Mouse (Mus musculus) ovary, adult 2 months (tissue): Measurements from ENCODE around the gene 3110018I06Rik. TPM values are rescaled to one million over a fixed set of nuclear protein-coding genes. Genes with fewer than 3 reads are reported as not detected.

ENCODE experiments used
- polyA plus RNA-seq: library from polyadenylated mRNA; depleted of rRNA; stranded (reverse); fragments of >200 nt; gene quantifications from 2 replicates; pipeline ENCODE4 v1.2.3, GENCODE M21; 2012; rRNA removed

Gene 3110018I06Rik
- polyA plus RNA-seq = not detected in 2 replicates

DNA sequence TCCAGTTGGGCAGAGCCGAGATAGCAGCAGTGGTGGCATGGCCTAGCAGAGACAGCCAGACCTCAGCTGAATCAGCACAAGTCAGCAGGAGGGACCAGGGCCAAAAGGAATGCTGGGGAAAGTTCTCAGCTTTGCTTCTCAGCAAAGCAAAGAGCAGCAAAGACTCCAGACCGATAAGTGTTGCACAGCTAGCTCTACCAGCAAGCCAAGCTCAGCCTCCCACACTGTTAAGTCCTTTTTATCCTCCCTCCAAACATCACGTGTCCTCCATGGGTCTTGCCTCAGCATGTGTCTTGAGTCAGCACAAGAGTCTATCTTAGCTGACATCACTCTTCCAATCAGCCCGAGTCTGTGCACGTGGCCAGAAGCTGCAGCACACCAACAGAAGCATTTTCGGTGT is at the start of gene 3110018I06Rik:
3110018I06Rik (plus strand) TSS at position 262 of the 400 bp plus-strand sequence.

